Mouse (Mus musculus) monocyte, adult 2 months (primary cell): ENCODE data around the gene Nrros.

Experiments used
- DNase-seq, 2 experiments: peaks; one replicate each; pipeline ENCODE4 v3.0.0; 2022; ENCODE audit warnings: low spot score in 2 of 2, low read depth in 1 of 2

Nrros gene

GRCm38 (mm10) chr16:32165281-32165821 is at the start of gene Nrros:
Nrros (minus strand) TSS chr16:32165594.
- DNase-seq: peak; percentile 52 to 78

GRCm38 (mm10) chr16:32214804-32215576 is 49.6 kb upstream of the Nrros start:
- DNase-seq: no peak

- no peak for DNase-seq
Observed at GRCm38 (mm10) chr16:32214156-32214555, 48.8 kb upstream of the Nrros start.

GRCm38 (mm10) chr16:32204902-32205301 is 39.5 kb upstream of the Nrros start:
- DNase-seq: no peak

- DNase-seq: peak; percentile 85 to 95
Observed at GRCm38 (mm10) chr16:32202681-32203080, 37.3 kb upstream of the Nrros start.

- no peak for DNase-seq
Observed at GRCm38 (mm10) chr16:32201004-32201325, 35.6 kb upstream of the Nrros start.

- DNase-seq: no peak
Observed at GRCm38 (mm10) chr16:32200256-32201003, 35.0 kb upstream of the Nrros start.

- peak; percentile 74 to 75 for DNase-seq
Observed at GRCm38 (mm10) chr16:32190011-32190441, 24.6 kb upstream of the Nrros start.

GRCm38 (mm10) chr16:32189109-32189508 is 23.7 kb upstream of the Nrros start:
- DNase-seq: peak; percentile 48 to 64

GRCm38 (mm10) chr16:32186056-32186455 is 20.7 kb upstream of the Nrros start:
- DNase-seq: no peak

- no peak for DNase-seq
Observed at GRCm38 (mm10) chr16:32179333-32179901, 14.0 kb upstream of the Nrros start, which contains the start of gene Bex6. Bex6 (plus strand) TSS chr16:32179823.

GRCm38 (mm10) chr16:32176896-32177686 is 11.7 kb upstream of the Nrros start:
- peak in 1 of 2 experiments; percentile 44 for DNase-seq

GRCm38 (mm10) chr16:32175029-32175428 is 9.6 kb upstream of the Nrros start:
- no peak for DNase-seq

GRCm38 (mm10) chr16:32174340-32175005 is 9.1 kb upstream of the Nrros start:
- DNase-seq: no peak

- no peak for DNase-seq
Observed at GRCm38 (mm10) chr16:32173401-32173800, 8.0 kb upstream of the Nrros start.

- DNase-seq: peak; percentile 75 to 76
Observed at GRCm38 (mm10) chr16:32171031-32171731, 5.8 kb upstream of the Nrros start.

- no peak for DNase-seq
Observed at GRCm38 (mm10) chr16:32167819-32168545, 2.6 kb upstream of the Nrros start.

GRCm38 (mm10) chr16:32164396-32165027 is 882 bp downstream of the Nrros start:
- peak in 1 of 2 experiments; percentile 57 for DNase-seq

GRCm38 (mm10) chr16:32163891-32164290 is 1.5 kb downstream of the Nrros start:
- no peak for DNase-seq
